Mouse (Mus musculus) myocyte (in vitro differentiated cells): Measurements from ENCODE around the gene Sez6l. TPM values are rescaled to one million over a fixed set of nuclear protein-coding genes. Genes with fewer than 3 reads are reported as not detected.

Source experiments
- H3K27me3 ChIP-seq: one replicate; pipeline ENCODE4 v1.6.1; 2011; ENCODE audit not compliant: control insufficient read depth, insufficient read depth, insufficient read length
- H3K36me3 ChIP-seq: one replicate; pipeline ENCODE4 v1.6.1; 2011; ENCODE audit not compliant: control insufficient read depth, insufficient read depth
- H3K4me2 ChIP-seq: one replicate; pipeline ENCODE4 v1.6.1; 2011; ENCODE audit warnings: low read depth, control low read depth
- H3K4me3 ChIP-seq: one replicate; pipeline ENCODE4 v1.5.1; 2011; ENCODE audit warnings: mild to moderate bottlenecking, control low read depth, moderate library complexity
- H3K79me2 ChIP-seq: one replicate; pipeline ENCODE4 v1.6.1; 2011; ENCODE audit not compliant: control insufficient read depth, insufficient read depth
- H3ac ChIP-seq: one replicate; pipeline ENCODE4 v1.6.1; 2011; ENCODE audit not compliant: control insufficient read depth, insufficient read length
- CEBPB ChIP-seq: IDR thresholded peaks from 2 replicates; pipeline ENCODE4 v1.6.1; 2011; ENCODE audit warnings: mild to moderate bottlenecking, moderate library complexity; ENCODE audit not compliant: poor library complexity, insufficient read depth, severe bottlenecking
- E2F4 ChIP-seq: IDR thresholded peaks from one replicate; pipeline ENCODE4 v1.6.1; 2011; ENCODE audit warnings: mild to moderate bottlenecking, control low read depth, moderate library complexity; ENCODE audit not compliant: insufficient read depth
- MAX ChIP-seq: IDR thresholded peaks from one replicate; pipeline ENCODE4 v1.6.1; 2011; ENCODE audit warnings: low read depth, mild to moderate bottlenecking, control low read depth
- MYOD1 ChIP-seq, 3 experiments: IDR thresholded peaks; one replicate each; pipeline ENCODE4 v1.6.1; 2011; ENCODE audit warnings: control low read depth in 2 of 3, low read depth in 2 of 3, mild to moderate bottlenecking in 2 of 3, moderate library complexity in 1 of 3; ENCODE audit not compliant: insufficient read length in 2 of 3, control insufficient read depth in 1 of 3
- MYOG ChIP-seq, 3 experiments: IDR thresholded peaks; one replicate each; pipeline ENCODE4 v1.6.1; 2011; ENCODE audit warnings: control low read depth in 2 of 3, low read depth in 2 of 3, mild to moderate bottlenecking in 2 of 3; ENCODE audit not compliant: insufficient read length in 2 of 3, control insufficient read depth in 1 of 3, insufficient read depth in 1 of 3
- POLR2A ChIP-seq: IDR thresholded peaks from one replicate; pipeline ENCODE4 v1.6.1; 2011; ENCODE audit warnings: low read depth, mild to moderate bottlenecking, control low read depth, moderate library complexity; ENCODE audit not compliant: insufficient read length
- POLR2AphosphoS2 ChIP-seq: IDR thresholded peaks from one replicate; pipeline ENCODE4 v1.6.1; 2011; ENCODE audit warnings: low read depth, control low read depth; ENCODE audit not compliant: insufficient read length
- REST ChIP-seq: IDR thresholded peaks from one replicate; pipeline ENCODE4 v1.6.1; 2011; ENCODE audit warnings: mild to moderate bottlenecking, control low read depth, moderate library complexity; ENCODE audit not compliant: insufficient read depth, insufficient read length
- SRF ChIP-seq: IDR thresholded peaks from one replicate; pipeline ENCODE4 v1.6.1; 2011; ENCODE audit warnings: low read depth; ENCODE audit not compliant: control insufficient read depth, insufficient read length
- TCF12 ChIP-seq: IDR thresholded peaks from one replicate; pipeline ENCODE4 v1.6.1; 2011; ENCODE audit warnings: mild to moderate bottlenecking, control low read depth; ENCODE audit not compliant: poor library complexity, insufficient read depth, severe bottlenecking
- TCF3 ChIP-seq: IDR thresholded peaks from one replicate; pipeline ENCODE4 v1.6.1; 2011; ENCODE audit warnings: low read depth, control low read depth; ENCODE audit not compliant: insufficient read length
- USF1 ChIP-seq: IDR thresholded peaks from one replicate; pipeline ENCODE4 v1.6.1; 2011; ENCODE audit warnings: low read depth, mild to moderate bottlenecking, control low read depth, moderate library complexity
- polyA plus RNA-seq: library from polyadenylated mRNA; unstranded; fragments of >200 nt; fragmentation: generic; extraction: Trizol; gene quantifications from one replicate; pipeline ENCODE4 v1.2.1, GENCODE M21; 2012; ENCODE audit warnings: missing spikeins

The Sez6l gene
- polyA plus RNA-seq, 1 experiment: not detected

- TF ChIP-seq MYOG (IDR thresholded peaks at IDR 0.05; ENCODE audit: control insufficient read depth in 1 of 3, insufficient read depth in 1 of 3, insufficient read length in 2 of 3, low read depth in 2 of 3): no peak
- TF ChIP-seq REST: no peak
- no peak for TF ChIP-seq SRF
- TF ChIP-seq TCF3: no peak
- TF ChIP-seq POLR2AphosphoS2: no peak
- no peak for TF ChIP-seq USF1
- TF ChIP-seq MAX: no peak
- no peak for TF ChIP-seq E2F4
- TF ChIP-seq TCF12: no peak
- no peak for TF ChIP-seq CEBPB
- TF ChIP-seq POLR2A: no peak
- no peak for TF ChIP-seq MYOD1 (IDR thresholded peaks at IDR 0.05; ENCODE audit: control insufficient read depth in 1 of 3, insufficient read length in 2 of 3, low read depth in 2 of 3)
- H3K4me2 ChIP-seq: no peak overlapping the region
- no peaks in the 10 kb centered on the region for H3K79me2 ChIP-seq
- H3K4me3 ChIP-seq: no peak overlapping the region
- no peak overlapping the region for H3ac ChIP-seq
- H3K36me3 ChIP-seq: no peaks in the 10 kb centered on the region
- H3K27me3 ChIP-seq: peaks cover 11% of the 10 kb centered on the region
Observed at GRCm38 (mm10) chr5:112583304-112583703, 6.3 kb upstream of the Sez6l start.

- Histone ChIP-seq H3K4me2 (no peak overlapping the region), H3ac (no peak overlapping the region), H3K36me3 (no peaks in the 10 kb centered on the region), H3K79me2 (no peaks in the 10 kb centered on the region), H3K27me3 (peaks cover 31% of the 10 kb centered on the region), H3K4me3 (no peak overlapping the region)
- TF ChIP-seq REST (no peak), TCF3 (no peak), E2F4 (no peak), MAX (no peak), POLR2A (no peak), MYOG (IDR thresholded peaks at IDR 0.05; ENCODE audit: control insufficient read depth in 1 of 3, insufficient read depth in 1 of 3, insufficient read length in 2 of 3, low read depth in 2 of 3) (no peak), USF1 (no peak), CEBPB (no peak), SRF (no peak), POLR2AphosphoS2 (no peak), MYOD1 (IDR thresholded peaks at IDR 0.05; ENCODE audit: control insufficient read depth in 1 of 3, insufficient read length in 2 of 3, low read depth in 2 of 3) (no peak), TCF12 (no peak)
Observed at GRCm38 (mm10) chr5:112577750-112578149, 765 bp upstream of the Sez6l start.

- no peak overlapping the region for H3K4me3 ChIP-seq
Observed at GRCm38 (mm10) chr5:112576361-112576992, 508 bp downstream of the Sez6l start.

GRCm38 (mm10) chr5:112575151-112575915 lies 1.7 kb downstream of the Sez6l start:
- Histone ChIP-seq H3K4me2 (no peak overlapping the region), H3K4me3 (no peak overlapping the region), H3ac (no peak overlapping the region), H3K27me3 (peaks cover 31% of the 10 kb centered on the region), H3K36me3 (no peaks in the 10 kb centered on the region), H3K79me2 (no peaks in the 10 kb centered on the region)
- TF ChIP-seq REST: peak; percentile 37
- no peak for TF ChIP-seq MYOG (IDR thresholded peaks at IDR 0.05; ENCODE audit: control insufficient read depth in 1 of 3, insufficient read depth in 1 of 3, insufficient read length in 2 of 3, low read depth in 2 of 3)
- TF ChIP-seq TCF3: no peak

More at GRCm38 (mm10) chr5:112576361-112576992, 508 bp downstream of the Sez6l start:
- no peak overlapping the region for H3K4me2 ChIP-seq
- TF ChIP-seq POLR2AphosphoS2 (no peak), MAX (no peak), MYOD1 (IDR thresholded peaks at IDR 0.05; ENCODE audit: control insufficient read depth in 1 of 3, insufficient read length in 2 of 3, low read depth in 2 of 3) (no peak), USF1 (no peak), POLR2A (no peak), TCF12 (no peak), MYOG (IDR thresholded peaks at IDR 0.05; ENCODE audit: control insufficient read depth in 1 of 3, insufficient read depth in 1 of 3, insufficient read length in 2 of 3, low read depth in 2 of 3) (no peak), CEBPB (no peak), REST (no peak), E2F4 (no peak), SRF (no peak), TCF3 (no peak)
- no peaks in the 10 kb centered on the region for H3K79me2 ChIP-seq
- no peak overlapping the region for H3ac ChIP-seq
- H3K36me3 ChIP-seq: no peaks in the 10 kb centered on the region
- H3K27me3 ChIP-seq: peaks cover 31% of the 10 kb centered on the region

GRCm38 (mm10) chr5:112573916-112574315 lies 3.1 kb downstream of the Sez6l start:
- TF ChIP-seq TCF3 (no peak), MYOG (IDR thresholded peaks at IDR 0.05; ENCODE audit: control insufficient read depth in 1 of 3, insufficient read depth in 1 of 3, insufficient read length in 2 of 3, low read depth in 2 of 3) (no peak), E2F4 (no peak), MAX (no peak), POLR2AphosphoS2 (no peak), REST (no peak), MYOD1 (IDR thresholded peaks at IDR 0.05; ENCODE audit: control insufficient read depth in 1 of 3, insufficient read length in 2 of 3, low read depth in 2 of 3) (no peak), TCF12 (no peak), USF1 (no peak), POLR2A (no peak), SRF (no peak)
- Histone ChIP-seq H3K36me3 (no peaks in the 10 kb centered on the region), H3K27me3 (peaks cover 31% of the 10 kb centered on the region), H3K4me3 (no peak overlapping the region), H3K79me2 (no peaks in the 10 kb centered on the region), H3ac (no peak overlapping the region), H3K4me2 (no peak overlapping the region)
